Mouse (Mus musculus) adrenal gland, postnatal 0 days (tissue): ENCODE data around the gene H2al1o. TPM values are rescaled to one million over a fixed set of nuclear protein-coding genes. Genes with fewer than 3 reads are reported as not detected.

Experiments used
- polyA plus RNA-seq: library from polyadenylated mRNA; unstranded; fragments of >200 nt; fragmentation: Nextera tagmentation; extraction: Ambion mirVana; gene quantifications from 2 replicates; pipeline ENCODE4 v1.2.1, GENCODE M21; 2015

The H2al1o gene
- polyA plus RNA-seq = not detected in 2 replicates

GRCm38 (mm10) chrX:9572309-9572708 lies at the start of gene H2al1o:
TSS of gene H2al1o (minus strand) at chrX:9572409.

Other genes with a start within 250 kb of the H2al1o start
- gene H2al1k, start 221.8 kb downstream of the H2al1o start, polyA plus RNA-seq = not detected in 2 replicates
- 3.1 and 3.5 TPM in 2 replicates for gene Cybb, start 84.6 kb downstream of the H2al1o start, polyA plus RNA-seq
- gene Dynlt3, start 90.6 kb upstream of the H2al1o start, polyA plus RNA-seq = 136 and 146 TPM in 2 replicates